Mouse (Mus musculus) kidney, embryonic 16.5 days (tissue): Measurements from ENCODE around the gene Mrpl20. TPM values are rescaled to one million over a fixed set of nuclear protein-coding genes. Genes with fewer than 3 reads are reported as not detected.

Experiments used
- ATAC-seq: fragments of 200-750 bp; cut with Nextera tagmentation; 2 replicates; pipeline ENCODE4 v1.8.0; 2017; ENCODE audit warnings: moderate TSS enrichment; ENCODE audit not compliant: low FRiP score, low TSS enrichment
- H3K27ac ChIP-seq: fragments of 300-500 bp; sonication (generic); 2 replicates; pipeline ENCODE4 v1.5.1; 2014; ENCODE audit warnings: low read length
- H3K27me3 ChIP-seq: fragments of 300-500 bp; sonication (generic); 2 replicates; pipeline ENCODE4 v1.6.1; 2014; ENCODE audit warnings: low read length, control low read depth, mixed read lengths; ENCODE audit not compliant: insufficient read depth
- H3K36me3 ChIP-seq: fragments of 300-500 bp; sonication (generic); 2 replicates; pipeline ENCODE4 v1.6.1; 2014; ENCODE audit warnings: low read length, control low read depth, mixed read lengths; ENCODE audit not compliant: insufficient read depth
- H3K4me1 ChIP-seq: fragments of 300-500 bp; sonication (generic); 2 replicates; pipeline ENCODE4 v1.6.1; 2014; ENCODE audit warnings: low read length, control low read depth, mixed read lengths; ENCODE audit not compliant: insufficient read depth
- H3K4me2 ChIP-seq: fragments of 300-500 bp; sonication (generic); replicated peaks from 2 replicates; pipeline ENCODE4 v1.6.1; 2014; ENCODE audit warnings: low read depth, low read length
- H3K4me3 ChIP-seq: fragments of 300-500 bp; sonication (generic); 2 replicates; pipeline ENCODE4 v1.5.1; 2014; ENCODE audit warnings: mild to moderate bottlenecking, low read length
- H3K9ac ChIP-seq: fragments of 300-500 bp; sonication (generic); replicated peaks from 2 replicates; pipeline ENCODE4 v1.6.1; 2014; ENCODE audit warnings: low read length
- H3K9me3 ChIP-seq: fragments of 300-500 bp; sonication (generic); 2 replicates; pipeline ENCODE4 v1.6.1; 2016; ENCODE audit warnings: low read length, control low read depth
- WGBS: fragments of 180-500 bp; shearing (Covaris S2); extraction: QIAGEN DNeasy Blood & Tissue Kit; methylation state at CpG from one replicate; pipeline ENCODE4 v1.1.7; 2014; 5-methylcytosine and 5-hydroxymethylcytosine counted together
- polyA plus RNA-seq: library from polyadenylated mRNA; unstranded; fragments of >200 nt; fragmentation: Nextera tagmentation; extraction: Ambion mirVana; gene quantifications from 2 replicates; pipeline ENCODE4 v1.2.1, GENCODE M21; 2015

Mrpl20 gene
- polyA plus RNA-seq, 1 experiment from 2014 or later: 209 TPM

DNA sequence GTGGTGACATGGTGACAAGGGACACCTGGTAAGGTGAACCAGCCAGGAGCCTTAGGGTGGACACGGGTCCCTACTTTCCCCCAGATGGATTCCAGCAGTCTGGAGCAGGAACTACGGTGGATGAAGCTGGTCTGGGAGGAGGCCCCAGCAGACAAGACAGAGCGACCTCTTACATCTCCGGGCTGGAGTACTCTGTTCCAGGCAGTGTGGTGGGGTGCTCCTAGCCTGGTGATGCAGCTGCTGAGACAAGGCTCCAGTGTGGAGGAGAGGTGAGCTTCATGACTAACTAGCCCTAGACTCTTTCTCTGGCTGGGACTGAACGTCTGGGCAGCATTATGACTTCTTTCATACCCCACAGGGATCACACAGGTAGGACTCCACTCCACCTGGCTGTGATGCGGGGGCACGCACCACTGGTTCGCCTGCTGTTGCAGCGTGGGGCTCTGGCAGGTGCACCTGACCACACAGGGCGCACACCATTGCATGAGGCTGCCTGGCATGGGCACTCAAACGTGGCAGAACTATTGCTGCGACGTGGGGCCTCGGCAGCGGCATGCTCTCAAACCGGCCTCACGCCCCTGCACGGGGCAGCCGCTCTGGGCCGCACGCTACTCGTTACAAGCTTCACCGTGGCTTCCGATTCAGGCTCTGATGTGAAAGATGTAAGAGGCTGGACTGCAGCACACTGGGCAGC is 11.3 kb upstream of the Mrpl20 start:
- no peaks in the 10 kb centered on the region for H3K9me3 ChIP-seq
- H3K4me2 ChIP-seq: peak overlapping the region; percentile 38
- WGBS: 41% methylated on average over 24 of the region's 24 CpGs
- peak overlapping the region; percentile 65 for H3K27ac ChIP-seq
- H3K9ac ChIP-seq: peak overlapping the region; percentile 31; the same call in 1 of the 2 replicates
- ATAC-seq: peak; percentile 67
- peaks cover 17% of the 10 kb centered on the region for H3K4me1 ChIP-seq
- H3K36me3 ChIP-seq: no peaks in the 10 kb centered on the region
- no peak overlapping the region for H3K4me3 ChIP-seq
- H3K27me3 ChIP-seq: no peaks in the 10 kb centered on the region

DNA sequence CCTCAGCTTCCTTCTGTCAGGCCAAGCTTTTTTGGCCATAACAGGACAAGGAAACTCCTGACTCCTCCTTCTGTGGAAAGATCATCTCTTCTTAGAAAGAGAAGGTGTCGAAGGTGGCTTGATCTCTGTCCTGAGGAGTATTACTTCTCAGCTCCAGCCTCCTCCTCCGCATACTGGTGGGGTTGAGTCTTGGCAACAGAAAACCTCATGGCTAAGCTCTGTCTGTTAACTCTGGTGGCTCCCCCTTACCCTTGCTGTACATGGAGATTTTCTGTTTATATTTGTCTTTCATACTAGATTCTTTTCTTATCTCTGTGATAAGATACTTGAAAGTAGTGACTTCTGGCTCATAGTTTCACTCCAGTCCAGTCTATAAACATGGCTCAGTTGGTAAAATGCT is 8.9 kb upstream of the Mrpl20 start:
- peaks cover 17% of the 10 kb centered on the region for H3K4me1 ChIP-seq
- no peak overlapping the region for H3K9ac ChIP-seq
- H3K36me3 ChIP-seq: no peaks in the 10 kb centered on the region
- H3K4me3 ChIP-seq: no peak overlapping the region
- no peak for ATAC-seq
- H3K27me3 ChIP-seq: no peaks in the 10 kb centered on the region
- H3K27ac ChIP-seq: no peak overlapping the region
- no peak overlapping the region for H3K4me2 ChIP-seq
- no peaks in the 10 kb centered on the region for H3K9me3 ChIP-seq
- WGBS: 53% methylated on average over 2 of the region's 2 CpGs

DNA sequence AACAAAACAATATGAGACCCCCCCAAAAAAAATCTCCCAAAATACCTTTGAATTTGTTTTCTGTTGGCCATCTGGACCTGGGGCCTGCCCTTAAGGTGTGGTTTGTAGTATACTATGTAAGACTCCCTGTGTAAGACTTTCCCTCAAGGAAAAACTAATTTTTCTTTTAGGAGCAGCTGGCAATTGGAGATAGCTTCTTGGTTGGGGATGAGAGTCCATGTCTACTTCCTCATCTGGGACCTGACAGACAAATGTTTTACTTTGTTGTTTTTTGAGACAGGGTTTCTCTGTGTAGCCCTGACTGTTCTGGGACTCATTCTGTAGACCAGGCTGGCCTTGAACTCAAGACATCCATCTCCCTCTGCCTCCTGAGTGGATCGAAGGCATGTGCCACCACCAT is 603 bp upstream of the Mrpl20 start:
- WGBS: 90% methylated on average over 1 of the region's 1 CpGs
- Histone ChIP-seq H3K4me2 (no peak overlapping the region), H3K27me3 (no peaks in the 10 kb centered on the region), H3K9me3 (no peaks in the 10 kb centered on the region), H3K27ac (no peak overlapping the region), H3K36me3 (no peaks in the 10 kb centered on the region; the same call in 1 of the 2 replicates), H3K4me3 (no peak overlapping the region), H3K4me1 (peaks cover 20% of the 10 kb centered on the region), H3K9ac (no peak overlapping the region)
- ATAC-seq: no peak

DNA sequence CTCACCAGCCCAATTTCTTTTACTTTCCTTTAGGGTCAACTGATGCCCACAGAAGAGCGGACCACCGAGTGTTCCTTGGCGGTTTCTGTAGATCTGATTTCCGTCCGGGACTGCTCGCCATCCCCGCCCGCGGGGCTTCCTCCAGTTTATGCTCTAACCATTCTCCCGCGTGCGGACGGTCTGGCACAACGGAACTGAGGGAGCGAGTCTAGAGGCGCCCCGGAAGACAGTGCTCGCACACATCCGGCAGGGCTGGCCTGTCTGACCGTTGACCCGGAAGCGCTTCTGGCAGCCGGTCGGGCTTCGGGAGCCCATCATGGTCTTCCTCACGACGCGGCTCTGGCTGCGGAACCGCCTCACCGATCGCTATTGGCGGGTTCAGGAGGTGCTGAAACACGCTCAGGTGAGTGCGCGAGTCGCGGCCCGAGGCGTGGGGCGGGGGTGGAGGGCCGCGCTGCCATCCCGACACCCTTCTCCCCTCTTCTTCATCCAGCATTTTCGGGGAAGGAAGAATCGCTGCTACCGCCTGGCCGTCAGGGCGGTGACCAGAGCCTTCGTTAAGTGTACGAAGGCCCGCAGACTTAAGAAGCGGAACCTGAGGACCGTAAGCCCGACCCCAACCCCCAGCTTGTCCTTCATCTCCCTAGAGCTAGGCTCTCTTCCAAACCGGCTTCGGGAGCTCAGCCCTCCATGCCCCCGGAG is 813 bp downstream of the Mrpl20 start:
- H3K9me3 ChIP-seq: no peaks in the 10 kb centered on the region
- H3K36me3 ChIP-seq: peaks cover 13% of the 10 kb centered on the region
- peak overlapping the region; percentile 77 for H3K27ac ChIP-seq
- peak overlapping the region; percentile 90 for H3K4me3 ChIP-seq
- no peaks in the 10 kb centered on the region for H3K27me3 ChIP-seq
- peaks cover 20% of the 10 kb centered on the region for H3K4me1 ChIP-seq
- peak; percentile 98 for ATAC-seq
- H3K4me2 ChIP-seq: peak overlapping the region; percentile 64
- WGBS: under 1% methylated on average over 58 of the region's 58 CpGs
- peak overlapping the region; percentile 89 for H3K9ac ChIP-seq

DNA sequence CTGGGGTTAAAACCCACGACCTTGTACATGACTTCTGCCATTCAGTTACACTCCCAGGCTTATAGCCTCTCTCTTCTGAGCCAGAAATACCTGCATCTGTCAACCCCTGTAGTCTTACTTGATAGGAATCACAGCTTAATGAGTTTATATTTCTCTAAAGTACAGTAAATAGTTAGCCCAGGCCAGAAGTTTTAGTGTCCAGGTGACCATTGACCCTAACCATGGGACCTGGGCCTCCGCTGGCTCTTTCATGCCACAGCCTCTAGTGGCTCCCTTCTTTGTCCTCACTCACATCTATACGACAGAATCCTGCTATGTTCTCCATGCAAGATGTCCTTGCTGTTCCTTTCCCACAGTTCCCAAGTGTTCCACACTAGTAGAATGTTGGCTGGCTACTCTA is 5.2 kb downstream of the Mrpl20 start:
- Histone ChIP-seq H3K27ac (no peak overlapping the region), H3K4me1 (peaks cover 21% of the 10 kb centered on the region), H3K36me3 (peaks cover 35% of the 10 kb centered on the region), H3K4me3 (no peak overlapping the region), H3K9me3 (no peaks in the 10 kb centered on the region), H3K9ac (no peak overlapping the region), H3K4me2 (no peak overlapping the region), H3K27me3 (no peaks in the 10 kb centered on the region)
- 84% methylated on average over 3 of the region's 3 CpGs for WGBS
- no peak for ATAC-seq

DNA sequence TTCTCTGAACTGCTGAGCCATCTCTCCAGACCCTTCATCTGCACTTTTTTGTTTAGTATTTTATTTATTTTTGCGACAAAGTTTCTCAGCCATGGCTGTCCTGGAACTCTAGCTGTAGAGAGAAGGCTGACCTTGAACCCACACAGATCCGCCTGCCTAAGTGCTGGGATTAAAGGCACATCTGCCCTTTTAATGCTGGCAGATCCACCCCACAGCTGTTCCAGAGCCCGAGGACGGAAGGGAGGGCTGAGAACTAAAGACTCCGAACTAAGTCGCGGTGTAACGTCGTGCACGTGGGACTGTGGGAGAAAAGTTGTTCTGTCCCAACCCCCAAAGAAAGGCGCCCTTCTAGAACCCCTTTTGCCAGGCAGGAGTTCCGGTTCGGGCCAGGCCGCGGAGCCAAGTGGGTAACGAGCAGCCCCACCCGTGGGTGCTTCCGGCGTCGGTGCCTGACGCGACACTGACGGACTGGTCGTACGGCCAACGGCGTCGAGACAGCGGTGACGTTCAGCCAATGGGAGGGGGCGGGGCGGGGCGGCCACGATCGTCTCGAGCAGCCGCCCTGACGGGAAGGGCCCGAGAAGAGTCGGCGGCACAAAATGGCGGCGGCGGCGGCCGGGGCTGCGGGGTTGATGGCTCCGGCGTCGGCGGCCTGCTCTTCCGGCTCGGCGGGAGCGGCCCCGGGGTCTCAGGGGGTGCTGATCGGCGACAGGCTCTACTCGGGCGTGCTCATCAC is 9.4 kb downstream of the Mrpl20 start, which contains the start of gene Ccnl2:
Gene Ccnl2 (plus strand): TSS at position 561 of the 736 bp plus-strand sequence.
- H3K27ac ChIP-seq: peak within 1 kb of the TSS; percentile 94
- H3K36me3 ChIP-seq: peaks cover 66% of the 10 kb centered on the region
- peaks cover 18% of the 10 kb centered on the region for H3K4me1 ChIP-seq
- peak within 1 kb of the TSS; percentile 99 for H3K9ac ChIP-seq
- peak within 1 kb of the TSS; percentile 78 for H3K4me2 ChIP-seq
- no peaks in the 10 kb centered on the region for H3K9me3 ChIP-seq
- H3K27me3 ChIP-seq: no peaks in the 10 kb centered on the region
- WGBS: under 1% methylated on average over 59 of the region's 60 CpGs
- ATAC-seq: peak; percentile 99
- peak within 1 kb of the TSS; percentile 89 for H3K4me3 ChIP-seq

DNA sequence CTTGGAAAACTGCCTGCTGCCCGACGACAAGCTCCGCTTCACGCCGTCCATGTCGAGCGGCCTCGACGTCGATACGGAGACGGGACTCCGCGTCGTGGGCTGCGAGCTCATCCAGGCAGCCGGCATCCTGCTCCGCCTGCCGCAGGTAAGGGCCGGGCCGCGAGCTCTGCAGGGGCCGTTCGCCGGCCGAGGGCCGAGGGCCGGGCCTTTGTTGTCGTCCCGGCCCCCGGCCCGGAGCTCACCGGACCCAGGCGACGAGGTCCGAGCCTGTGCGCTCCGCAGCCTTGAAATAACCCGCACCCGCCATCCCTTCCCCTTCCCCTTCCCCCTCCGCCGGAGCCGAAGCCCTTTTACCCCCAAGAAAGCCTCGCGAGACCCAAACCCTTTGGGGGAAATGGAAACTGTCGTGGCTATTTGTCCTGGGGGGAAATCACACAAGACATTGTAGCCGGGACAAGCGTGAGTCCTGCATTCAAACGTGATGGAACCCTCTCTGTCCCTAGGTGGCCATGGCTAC is 10.0 kb downstream of the Mrpl20 start:
- peak; percentile 41 for ATAC-seq
- WGBS: 0% methylated on average over 49 of the region's 49 CpGs
- H3K27me3 ChIP-seq: no peaks in the 10 kb centered on the region

DNA sequence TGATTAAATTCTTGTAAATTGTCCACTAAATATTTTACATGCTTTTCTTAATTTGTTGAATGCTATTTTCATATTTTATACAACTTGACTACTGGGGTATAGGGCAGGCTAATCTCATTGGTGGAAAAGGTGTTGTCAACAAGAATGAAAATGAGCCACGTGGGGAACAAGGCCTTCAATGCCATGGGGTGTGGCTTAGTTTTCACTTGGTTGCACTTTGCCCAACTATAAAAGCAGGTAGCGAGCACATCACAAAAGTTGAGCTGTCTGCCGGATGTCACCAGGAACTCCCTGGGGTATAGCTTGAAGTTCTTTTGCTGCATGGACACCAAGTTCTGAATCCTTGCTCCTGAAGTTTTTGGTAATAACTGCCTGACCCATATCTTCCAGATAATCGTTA is 14.9 kb downstream of the Mrpl20 start:
- ATAC-seq: no peak
- Histone ChIP-seq H3K27ac (no peak overlapping the region), H3K4me1 (peaks cover 13% of the 10 kb centered on the region), H3K9me3 (no peaks in the 10 kb centered on the region), H3K36me3 (peaks cover 78% of the 10 kb centered on the region), H3K4me2 (no peak overlapping the region), H3K4me3 (no peak overlapping the region), H3K9ac (no peak overlapping the region), H3K27me3 (no peaks in the 10 kb centered on the region)
- 79% methylated on average over 4 of the region's 4 CpGs for WGBS

More for the DNA sequence above, 10.0 kb downstream of the Mrpl20 start:
- Histone ChIP-seq H3K36me3 (peaks cover 67% of the 10 kb centered on the region), H3K9me3 (no peaks in the 10 kb centered on the region), H3K27ac (peak overlapping the region; percentile 87), H3K4me3 (peak overlapping the region; percentile 89), H3K4me1 (peaks cover 18% of the 10 kb centered on the region), H3K4me2 (peak overlapping the region; percentile 78), H3K9ac (peak overlapping the region; percentile 99)

DNA sequence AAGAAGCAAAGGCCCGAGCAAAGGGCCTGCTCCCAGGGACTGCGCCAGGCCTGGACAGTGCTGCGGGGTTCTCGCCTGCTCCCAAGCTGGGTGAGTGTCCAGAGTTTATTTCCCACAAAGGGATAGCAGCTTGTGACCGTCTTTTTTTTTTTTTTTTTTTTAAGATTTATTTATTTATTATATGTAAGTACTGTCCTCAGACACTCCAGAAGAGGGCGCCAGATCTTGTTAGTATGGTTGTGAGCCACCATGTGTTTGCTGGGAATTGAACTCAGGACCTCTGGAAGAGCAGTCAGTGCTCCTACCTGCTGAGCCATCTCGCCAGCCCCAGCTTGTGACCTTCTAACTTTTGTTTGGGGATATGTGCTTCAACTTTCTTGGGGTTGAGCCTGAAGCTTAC is 18.3 kb downstream of the Mrpl20 start:
- 80% methylated on average over 7 of the region's 7 CpGs for WGBS
- no peak overlapping the region for H3K4me3 ChIP-seq
- no peaks in the 10 kb centered on the region for H3K27me3 ChIP-seq
- H3K36me3 ChIP-seq: peaks cover 87% of the 10 kb centered on the region
- no peak for ATAC-seq
- no peaks in the 10 kb centered on the region for H3K9me3 ChIP-seq
- H3K4me1 ChIP-seq: no peaks in the 10 kb centered on the region
- no peak overlapping the region for H3K9ac ChIP-seq
- H3K27ac ChIP-seq: no peak overlapping the region
- no peak overlapping the region for H3K4me2 ChIP-seq
